Mouse (Mus musculus) B cell, adult 67 days (primary cell): ENCODE results near the gene Kif24. TPM values are rescaled to one million over a fixed set of nuclear protein-coding genes. Genes with fewer than 3 reads are reported as not detected.

Source experiments
- total RNA-seq, 2 experiments: library from RNA; stranded (reverse); gene quantifications; 4 replicates each; pipeline ENCODE4 v1.2.4; 2023

The Kif24 gene
- 1 to 10 TPM; 4.0 to 4.8 TPM for total RNA-seq

DNA sequence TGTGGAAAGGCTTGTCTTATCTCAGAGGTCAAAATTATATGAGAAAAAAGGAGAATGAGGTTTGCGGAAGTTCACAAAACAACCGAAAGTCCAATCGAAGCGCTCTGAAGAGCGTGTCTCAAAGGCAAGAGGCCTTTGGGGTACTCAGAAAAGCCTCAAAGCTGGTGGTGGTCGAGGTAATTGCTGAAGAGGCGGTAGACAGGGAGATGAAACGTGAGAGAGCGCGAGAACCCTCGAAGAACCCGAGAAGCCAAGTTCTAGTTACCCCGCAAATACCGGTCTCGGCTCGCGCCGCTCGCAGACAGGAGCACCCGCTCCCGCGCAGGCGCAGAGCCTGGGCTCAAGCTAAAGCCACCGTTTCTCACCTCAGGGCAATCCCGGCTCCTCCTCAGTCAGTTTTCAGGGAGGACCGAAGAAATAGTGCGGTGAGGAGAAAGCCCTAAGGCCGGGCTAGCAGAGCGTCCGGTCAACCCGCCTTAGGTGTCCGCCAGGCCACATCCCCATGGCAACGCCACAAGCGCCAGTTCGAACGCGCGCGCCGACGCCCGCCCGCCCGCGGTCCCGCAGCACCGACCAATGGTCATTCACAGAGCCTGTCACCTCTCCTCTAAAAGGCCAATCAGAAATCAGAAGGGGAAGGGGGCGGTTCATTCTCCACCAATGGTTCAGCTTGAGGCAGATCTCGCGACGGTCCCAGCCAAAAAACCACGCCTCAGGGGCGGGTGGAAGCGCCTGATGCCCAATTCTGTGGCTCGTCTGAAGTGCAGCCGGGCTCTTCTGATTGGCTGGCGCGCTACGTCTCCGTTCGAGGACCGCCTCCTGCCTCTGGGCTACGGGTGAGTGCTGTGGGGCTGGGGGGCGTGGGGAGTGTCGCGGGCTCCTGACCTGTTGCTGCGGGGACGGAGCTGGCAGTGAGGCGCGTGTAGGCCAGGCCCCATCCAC is at the start of gene Kif24, which contains the start of gene Nudt2:
Kif24 (minus strand) TSS at position 543 of the 942 bp plus-strand sequence.
Nudt2 (plus strand) TSS at position 807 of the 942 bp plus-strand sequence.

DNA sequence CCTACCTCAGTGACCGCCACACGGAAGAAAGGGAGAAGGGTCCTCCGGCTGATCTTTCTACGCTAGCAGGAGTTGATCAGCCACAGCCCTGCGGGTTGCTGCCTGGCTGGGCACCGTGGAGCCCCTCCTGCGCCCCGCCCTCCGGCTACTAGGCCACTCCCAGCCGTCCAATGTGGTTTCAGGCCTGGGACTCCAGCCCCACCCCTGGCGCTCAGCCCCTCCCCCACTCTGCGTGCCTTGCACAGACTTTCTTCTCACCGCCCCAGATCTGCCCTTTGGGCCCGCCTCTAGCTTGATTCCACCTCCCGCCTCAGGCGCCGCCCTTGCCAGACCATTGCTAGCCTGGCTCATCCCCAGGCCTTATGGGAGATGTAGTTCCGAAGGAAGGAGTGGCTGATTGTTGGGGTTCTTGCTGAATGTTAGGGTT is 38.3 kb upstream of the Kif24 start, which contains the start of gene AI464131:
AI464131 (minus strand) TSS at position 91 of the 427 bp plus-strand sequence.

DNA sequence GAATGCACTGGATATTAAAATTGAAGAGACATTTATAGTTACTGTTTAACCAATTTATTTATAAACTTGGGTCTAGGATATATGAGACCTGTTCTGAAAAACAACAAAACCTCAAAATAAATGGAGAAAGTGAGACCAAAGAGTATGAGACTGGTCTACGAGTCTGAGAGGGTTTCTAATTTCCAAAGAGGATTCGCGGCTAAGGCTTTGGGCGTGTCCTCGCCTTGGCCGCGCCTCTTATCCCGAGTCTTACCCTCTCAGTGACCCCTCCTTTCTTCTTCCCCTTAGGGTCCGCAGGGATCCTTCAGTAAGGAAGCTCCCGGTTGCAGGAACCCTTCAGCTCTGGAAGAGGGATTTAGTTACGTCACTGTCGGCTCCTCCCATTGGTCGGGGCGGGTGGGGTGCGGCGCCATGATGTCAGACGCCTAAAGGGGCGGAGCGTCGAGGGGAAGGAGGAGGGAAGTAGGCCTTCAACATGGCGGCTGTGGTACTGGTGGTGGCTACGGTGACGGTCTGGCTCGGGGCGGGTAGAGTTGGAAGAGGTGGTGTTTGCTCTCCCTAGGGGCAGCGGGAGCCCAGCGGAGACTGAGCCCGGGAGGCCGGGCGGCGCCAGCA is 116.0 kb downstream of the Kif24 start, which contains the start of gene Ubap1:
Ubap1 (plus strand) TSS at position 413 of the 615 bp plus-strand sequence.

Other genes with a start within 250 kb of the Kif24 start
- 10 to 100 TPM; 51.0 to 61.7 TPM for gene Ubap2, start 189.7 kb downstream of the Kif24 start, total RNA-seq
- 10 to 100 TPM; 52.6 to 56.7 TPM for gene Dcaf12, start 150.0 kb downstream of the Kif24 start, total RNA-seq
- gene Ubap1, start 115.9 kb downstream of the Kif24 start, total RNA-seq, result 10 to 100 TPM; 49.9 to 58.5 TPM
- gene Nudt2, start 264 bp upstream of the Kif24 start, total RNA-seq, result 1 to 10 TPM; 4.0 to 9.0 TPM
- not detected for gene AI464131, start 38.2 kb upstream of the Kif24 start, total RNA-seq
- gene 1110017D15Rik, start 52.4 kb upstream of the Kif24 start, total RNA-seq, result under 1 TPM in 1 of 2 experiments, not detected in 1; 0.99 TPM
- 10 to 100 TPM; 12.2 to 12.6 TPM for gene Fam219a, start 104.7 kb upstream of the Kif24 start, total RNA-seq
- not detected for gene Dnaic1, start 104.9 kb upstream of the Kif24 start, total RNA-seq
- gene Enho, start 175.4 kb upstream of the Kif24 start, total RNA-seq, result not detected
- gene Cntfr, start 232.2 kb upstream of the Kif24 start, total RNA-seq, result not detected
- gene Il11ra1, start 235.1 kb upstream of the Kif24 start, total RNA-seq, result 10 to 100 TPM; 12.5 to 32.1 TPM
- 10 to 100 TPM; 29.2 to 38.9 TPM for gene Rpp25l, start 248.6 kb upstream of the Kif24 start, total RNA-seq